Mouse (Mus musculus) gastrocnemius, postnatal 25 days (tissue): ENCODE measurements around the gene Bdp1. TPM values are rescaled to one million over a fixed set of nuclear protein-coding genes. Genes with fewer than 3 reads are reported as not detected.

Experiments used
- DNase-seq: peaks from one replicate; pipeline ENCODE4 v3.0.0; 2022
- total RNA-seq, 2 experiments: library from RNA; stranded (reverse); gene quantifications; 1 replicate in 1 of 2; 2 replicates in 1 of 2; pipeline ENCODE4 v1.2.3; 2021

Bdp1 gene
- total RNA-seq, 2 experiments from 2014 or later: 13.9 to 17.4 TPM

DNA sequence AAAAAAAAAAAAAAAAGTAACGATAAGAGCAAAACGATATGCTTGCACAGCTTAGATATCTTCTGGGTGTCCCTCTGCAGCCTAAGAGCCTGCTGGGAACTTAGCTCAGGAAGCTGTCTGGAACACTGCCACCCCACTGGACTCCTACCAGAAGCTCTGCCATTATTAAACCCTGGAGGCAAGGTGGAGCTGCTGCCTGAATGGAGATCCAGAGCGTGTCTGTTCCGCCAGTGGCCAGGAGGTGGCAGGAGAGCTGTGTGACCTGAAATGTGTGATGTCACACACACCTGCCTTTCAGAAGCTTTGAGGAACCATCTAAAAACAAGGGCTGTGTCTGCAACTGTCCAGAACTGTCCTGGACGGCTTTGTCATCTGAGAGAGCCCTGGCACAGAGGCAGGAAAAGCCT lies 102.1 kb downstream of the Bdp1 start:
- DNase-seq: peak; percentile 83

DNA sequence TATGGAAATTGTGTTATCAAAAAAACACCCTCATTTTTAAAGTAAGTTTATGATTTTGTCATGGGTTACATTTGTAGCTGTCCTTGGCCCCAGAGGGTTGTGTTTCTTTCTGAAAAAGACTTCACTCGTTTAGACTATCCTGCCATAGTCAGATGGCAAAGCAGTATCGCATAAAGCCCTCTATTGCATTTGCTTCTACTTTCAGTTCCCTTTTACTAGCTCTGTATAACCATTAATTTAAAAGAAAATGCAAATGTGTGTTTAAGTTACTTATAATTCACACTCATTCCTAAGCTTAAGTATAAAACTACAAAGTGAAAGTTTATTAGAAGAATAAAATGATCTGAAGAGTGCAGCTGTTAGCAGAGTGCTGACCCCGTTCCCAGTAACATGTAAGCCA lies 104.8 kb downstream of the Bdp1 start:
- no peak for DNase-seq

DNA sequence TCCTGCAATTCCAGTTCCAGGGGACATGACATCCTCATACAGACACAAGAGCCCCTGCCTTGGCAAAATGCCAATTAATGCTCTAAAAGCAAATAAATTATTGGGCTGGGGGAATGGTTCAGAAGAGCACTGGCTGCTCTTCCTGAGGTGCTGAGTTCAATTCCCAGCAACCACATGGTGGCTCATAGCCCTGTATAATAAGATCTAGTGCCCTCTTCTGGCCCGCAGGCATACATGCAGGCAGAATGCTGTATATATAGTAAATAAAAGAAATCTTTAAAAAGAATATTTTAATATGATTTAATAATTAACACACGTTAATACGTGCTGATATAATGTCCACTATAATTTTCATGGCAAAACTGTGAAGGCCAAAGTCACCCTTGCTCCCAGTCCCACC lies 105.8 kb downstream of the Bdp1 start:
- no peak for DNase-seq

GRCm38 (mm10) chr13:99989592-99989991 lies 114.3 kb downstream of the Bdp1 start:
- DNase-seq: no peak

DNA sequence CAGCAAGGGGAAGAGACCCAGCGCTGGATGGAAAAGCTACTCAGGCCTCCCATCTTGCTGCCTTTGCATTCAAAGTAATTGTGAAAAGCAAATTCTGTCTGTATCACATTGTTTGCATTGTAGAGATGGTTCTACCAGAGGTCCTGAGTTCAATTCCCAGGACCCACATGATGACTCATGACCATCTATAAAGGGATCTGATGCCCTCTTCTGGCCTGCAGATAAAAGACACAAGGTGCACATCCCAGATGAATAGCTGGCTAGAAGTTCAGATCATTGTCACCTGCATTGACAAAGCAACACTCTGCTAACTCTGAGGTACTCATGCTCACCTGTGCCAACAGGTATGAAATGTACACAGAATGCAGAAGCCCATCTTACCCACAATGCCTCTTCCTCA lies 120.5 kb downstream of the Bdp1 start:
- DNase-seq: no peak

- no peak for DNase-seq
Observed at GRCm38 (mm10) chr13:99979406-99979805, 124.5 kb downstream of the Bdp1 start.

GRCm38 (mm10) chr13:99970089-99970488 lies 133.8 kb downstream of the Bdp1 start:
- no peak for DNase-seq

Other genes starting within 250 kb of the Bdp1 start
- not detected for gene Cartpt, start 203.0 kb downstream of the Bdp1 start, total RNA-seq
- gene Mccc2, start 88.4 kb downstream of the Bdp1 start, total RNA-seq: 10 to 100 TPM; 33.3 to 34.5 TPM
- gene Serf1, start 3.9 kb upstream of the Bdp1 start, total RNA-seq: 1 to 10 TPM; 4.7 to 7.8 TPM
- gene Smn1, start 20.8 kb upstream of the Bdp1 start, total RNA-seq: 10 to 100 TPM; 12.7 to 13.2 TPM
- gene Naip2, start 98.0 kb upstream of the Bdp1 start, total RNA-seq: under 1 TPM; 0.18 to 0.21 TPM
- under 1 TPM; 0.10 to 0.13 TPM for gene Naip5, start 142.3 kb upstream of the Bdp1 start, total RNA-seq
- under 1 TPM; 0.10 to 0.16 TPM for gene Naip6, start 213.6 kb upstream of the Bdp1 start, total RNA-seq